Mouse (Mus musculus) hindbrain, embryonic 13.5 days (tissue): ENCODE measurements at regions not wholly inside any gene's neighbourhood (a gene's known extent, or its start where the extent isn't known, plus 50 kb on each side); places are given as distances from the start of the nearest gene placed in this dataset.
A peak's percentile ranks its signal among the peaks of the same experiment; 100 is the strongest.

Experiments used
- ATAC-seq: fragments of 200-750 bp; cut with Nextera tagmentation; 2 replicates; pipeline ENCODE4 v1.8.0; 2017; ENCODE audit warnings: moderate TSS enrichment; ENCODE audit not compliant: low FRiP score
- H3K27ac ChIP-seq: fragments of 300-500 bp; sonication (generic); 2 replicates; pipeline ENCODE4 v1.5.1; 2015; ENCODE audit warnings: inconsistent platforms, mild to moderate bottlenecking, moderate library complexity
- H3K27me3 ChIP-seq: fragments of 300-500 bp; sonication (generic); 2 replicates; pipeline ENCODE4 v1.6.1; 2015; ENCODE audit warnings: mild to moderate bottlenecking, inconsistent platforms
- H3K36me3 ChIP-seq: fragments of 300-500 bp; sonication (generic); 2 replicates; pipeline ENCODE4 v1.6.1; 2015; ENCODE audit warnings: mild to moderate bottlenecking, inconsistent platforms
- H3K4me1 ChIP-seq: fragments of 300-500 bp; sonication (generic); replicated peaks from 2 replicates; pipeline ENCODE4 v1.6.1; 2015; ENCODE audit warnings: inconsistent platforms
- H3K4me2 ChIP-seq: fragments of 300-500 bp; sonication (generic); 2 replicates; pipeline ENCODE4 v1.6.1; 2015; ENCODE audit warnings: inconsistent platforms, mild to moderate bottlenecking, moderate library complexity
- H3K4me3 ChIP-seq: fragments of 300-500 bp; sonication (generic); 2 replicates; pipeline ENCODE4 v1.5.1; 2015; ENCODE audit warnings: mild to moderate bottlenecking, inconsistent platforms
- H3K9ac ChIP-seq: fragments of 300-500 bp; sonication (generic); 2 replicates; pipeline ENCODE4 v1.6.1; 2015; ENCODE audit warnings: mild to moderate bottlenecking, inconsistent platforms
- H3K9me3 ChIP-seq: fragments of 300-500 bp; sonication (generic); 2 replicates; pipeline ENCODE4 v1.6.1; 2016; ENCODE audit warnings: inconsistent platforms
- WGBS: fragments of 180-500 bp; shearing (Covaris S2); methylation state at CpG from one replicate; pipeline ENCODE4 v1.1.7; 2015; 5-methylcytosine and 5-hydroxymethylcytosine counted together

DNA sequence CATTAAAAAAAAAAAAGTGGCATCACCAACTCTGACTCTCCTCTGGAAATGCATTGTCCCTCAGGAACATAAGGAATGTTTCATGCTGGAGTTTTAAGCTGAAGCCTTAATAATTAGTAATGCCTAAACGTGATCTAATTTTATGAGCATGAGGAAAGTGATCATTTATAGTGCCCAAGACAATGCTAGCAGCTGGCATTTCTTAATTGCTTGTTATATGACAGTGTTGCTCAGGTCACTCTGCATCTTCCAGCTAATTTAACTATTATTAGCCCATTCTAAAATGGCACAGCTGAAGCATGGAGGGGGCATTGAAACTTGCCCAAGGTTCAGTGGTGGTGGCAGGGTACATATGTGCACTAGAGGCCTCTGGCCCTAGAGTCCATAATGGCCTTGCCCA lies 51.3 kb upstream of the Ssr3 start:
- ATAC-seq, result no peak
- no peaks in the 10 kb centered on the region for H3K36me3 ChIP-seq
- WGBS, result 26% methylated on average over 1 of the region's 1 CpGs

DNA sequence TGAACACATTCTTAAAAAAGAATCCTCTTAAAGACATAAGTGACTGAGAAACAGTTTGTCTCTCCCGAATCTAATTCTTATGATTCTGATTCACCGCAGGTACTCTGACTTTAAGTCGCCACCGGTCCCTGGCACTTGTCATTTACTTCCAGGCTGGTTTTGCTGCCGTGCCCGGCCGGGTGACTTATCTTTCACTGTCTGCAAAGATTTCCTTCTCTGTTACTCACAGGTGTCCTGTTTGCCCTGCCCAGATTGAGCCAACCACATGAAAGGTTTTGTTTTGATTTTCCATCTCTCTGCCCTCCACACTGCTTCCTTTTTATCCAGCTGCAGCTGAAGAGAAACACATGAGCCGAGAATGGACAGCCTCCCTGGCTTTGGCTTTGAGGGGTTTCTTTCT lies 50.5 kb upstream of the Ssr3 start:
- no peak overlapping the region for H3K4me2 ChIP-seq
- peaks cover 10% of the 10 kb centered on the region for H3K4me1 ChIP-seq
- 0 out of 2 replicates have a peak overlapping the region, but pooled peaks have one; percentile 18 for H3K27ac ChIP-seq
- no peak overlapping the region for H3K9ac ChIP-seq
- ATAC-seq, result no peak
- no peaks in the 10 kb centered on the region for H3K27me3 ChIP-seq
- H3K9me3 ChIP-seq, result no peaks in the 10 kb centered on the region
- 71% methylated on average over 8 of the region's 8 CpGs for WGBS
- H3K4me3 ChIP-seq, result no peak overlapping the region
- H3K36me3 ChIP-seq, result no peaks in the 10 kb centered on the region

More for the DNA sequence above, 51.3 kb upstream of the Ssr3 start:
- Histone ChIP-seq H3K9me3 (no peaks in the 10 kb centered on the region), H3K4me2 (no peak overlapping the region), H3K4me1 (peaks cover 10% of the 10 kb centered on the region), H3K4me3 (no peak overlapping the region), H3K27ac (no peak overlapping the region), H3K9ac (no peak overlapping the region), H3K27me3 (no peaks in the 10 kb centered on the region)

DNA sequence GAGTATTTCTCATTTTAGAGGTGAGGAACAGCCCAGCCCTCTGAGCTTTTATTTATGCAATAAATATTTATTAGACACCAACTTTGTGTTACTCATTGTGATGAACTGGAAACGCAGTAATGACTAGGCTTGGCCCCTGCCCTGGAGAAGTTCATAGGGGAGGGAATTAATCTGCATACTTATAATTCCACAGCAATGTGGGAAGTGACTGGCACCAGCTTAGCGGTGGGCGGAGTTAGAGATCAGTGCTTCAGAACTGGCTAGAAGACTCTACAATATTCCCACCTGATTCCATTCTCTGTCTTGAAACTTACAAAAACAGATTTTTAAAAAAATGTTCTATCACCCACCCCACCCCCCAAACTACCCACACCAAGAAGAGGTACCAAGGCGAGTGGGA lies 49.8 kb upstream of the Ssr3 start:
- Histone ChIP-seq H3K4me2 (no peak overlapping the region), H3K27ac (no peak overlapping the region), H3K27me3 (no peaks in the 10 kb centered on the region), H3K9me3 (no peaks in the 10 kb centered on the region), H3K36me3 (no peaks in the 10 kb centered on the region), H3K4me1 (peaks cover 10% of the 10 kb centered on the region), H3K4me3 (no peak overlapping the region), H3K9ac (no peak overlapping the region)
- 81% methylated on average over 4 of the region's 4 CpGs for WGBS
- no peak for ATAC-seq
